Mouse (Mus musculus) intestine, postnatal 0 days (tissue): ENCODE results near the gene Kcnma1. TPM values are rescaled to one million over a fixed set of nuclear protein-coding genes. Genes with fewer than 3 reads are reported as not detected.

ENCODE experiments used
- ATAC-seq: fragments of 200-750 bp; cut with Nextera tagmentation; 2 replicates; pipeline ENCODE4 v1.8.0; 2017; ENCODE audit warnings: mild to moderate bottlenecking, moderate TSS enrichment, moderate library complexity
- H3K27ac ChIP-seq: fragments of 300-500 bp; sonication (generic); 2 replicates; pipeline ENCODE4 v1.5.1; 2014; ENCODE audit warnings: mild to moderate bottlenecking, low read depth, low read length, moderate library complexity
- H3K27me3 ChIP-seq: fragments of 300-500 bp; sonication (generic); replicated peaks from 2 replicates; pipeline ENCODE4 v1.6.1; 2014; ENCODE audit warnings: low read length, mixed read lengths; ENCODE audit not compliant: control insufficient read depth, insufficient read depth
- H3K36me3 ChIP-seq: fragments of 300-500 bp; sonication (generic); 2 replicates; pipeline ENCODE4 v1.6.1; 2014; ENCODE audit warnings: mild to moderate bottlenecking, moderate library complexity; ENCODE audit not compliant: control insufficient read depth, insufficient read depth
- H3K4me1 ChIP-seq: fragments of 300-500 bp; sonication (generic); replicated peaks from 2 replicates; pipeline ENCODE4 v1.6.1; 2014; ENCODE audit warnings: antibody characterized with exemption, low read length, mixed read lengths; ENCODE audit not compliant: control insufficient read depth, insufficient read depth
- H3K4me2 ChIP-seq: fragments of 300-500 bp; sonication (generic); replicated peaks from 2 replicates; pipeline ENCODE4 v1.6.1; 2014; ENCODE audit warnings: low read depth, mild to moderate bottlenecking, moderate library complexity
- H3K4me3 ChIP-seq: fragments of 300-500 bp; sonication (generic); 2 replicates; pipeline ENCODE4 v1.5.1; 2014; ENCODE audit warnings: low read depth, low read length
- H3K9ac ChIP-seq: fragments of 300-500 bp; sonication (generic); 2 replicates; pipeline ENCODE4 v1.6.1; 2014; ENCODE audit warnings: mild to moderate bottlenecking, low read depth, low read length
- H3K9me3 ChIP-seq: fragments of 300-500 bp; sonication (generic); 2 replicates; pipeline ENCODE4 v1.6.1; 2016; ENCODE audit warnings: mixed run types; ENCODE audit not compliant: control insufficient read depth
- CTCF ChIP-seq: sonication (generic); IDR thresholded peaks from 2 replicates; pipeline ENCODE4 v1.5.1; 2016; ENCODE audit warnings: low read depth, mild to moderate bottlenecking, control low read depth, antibody characterized with exemption, moderate library complexity
- WGBS: fragments of 180-500 bp; shearing (Covaris S2); extraction: QIAGEN DNeasy Blood & Tissue Kit; methylation state at CpG from one replicate; pipeline ENCODE4 v1.1.7; 2014; 5-methylcytosine and 5-hydroxymethylcytosine counted together
- polyA plus RNA-seq: library from polyadenylated mRNA; unstranded; fragments of >200 nt; fragmentation: Nextera tagmentation; extraction: Ambion mirVana; gene quantifications from 2 replicates; pipeline ENCODE4 v1.2.1, GENCODE M21; 2015

The Kcnma1 gene
- polyA plus RNA-seq, 1 experiment from 2014 or later = 6.7 TPM

GRCm38 (mm10) chr14:24032876-24033389, 18.6 kb upstream of the Kcnma1 start:
- no peak overlapping the region for H3K4me3 ChIP-seq
- 87% methylated on average over 7 of the region's 7 CpGs for WGBS
- no peaks in the 10 kb centered on the region for H3K27me3 ChIP-seq

GRCm38 (mm10) chr14:24032201-24032600, 17.9 kb upstream of the Kcnma1 start:
- Histone ChIP-seq H3K27ac (no peak overlapping the region), H3K36me3 (no peaks in the 10 kb centered on the region), H3K9ac (no peak overlapping the region), H3K27me3 (no peaks in the 10 kb centered on the region), H3K4me1 (no peaks in the 10 kb centered on the region), H3K4me2 (no peak overlapping the region), H3K4me3 (no peak overlapping the region), H3K9me3 (no peaks in the 10 kb centered on the region)
- 72% methylated on average over 3 of the region's 3 CpGs for WGBS
- no peak for TF ChIP-seq CTCF
- ATAC-seq = no peak

More at GRCm38 (mm10) chr14:24032876-24033389, 18.6 kb upstream of the Kcnma1 start:
- H3K4me1 ChIP-seq = no peaks in the 10 kb centered on the region
- H3K4me2 ChIP-seq = no peak overlapping the region
- H3K9me3 ChIP-seq = no peaks in the 10 kb centered on the region
- no peak for ATAC-seq
- H3K27ac ChIP-seq = no peak overlapping the region
- H3K36me3 ChIP-seq = no peaks in the 10 kb centered on the region
- TF ChIP-seq CTCF = no peak
- H3K9ac ChIP-seq = no peak overlapping the region

GRCm38 (mm10) chr14:24020718-24021117, 6.4 kb upstream of the Kcnma1 start:
- H3K27ac ChIP-seq = no peak overlapping the region
- no peaks in the 10 kb centered on the region for H3K36me3 ChIP-seq
- no peaks in the 10 kb centered on the region for H3K9me3 ChIP-seq
- no peak overlapping the region for H3K9ac ChIP-seq
- no peak for TF ChIP-seq CTCF
- no peak for ATAC-seq
- H3K27me3 ChIP-seq = no peaks in the 10 kb centered on the region
- H3K4me3 ChIP-seq = no peak overlapping the region
- no peaks in the 10 kb centered on the region for H3K4me1 ChIP-seq
- 76% methylated on average over 4 of the region's 4 CpGs for WGBS
- H3K4me2 ChIP-seq = no peak overlapping the region

- WGBS = 74% methylated on average over 1 of the region's 1 CpGs
- Histone ChIP-seq H3K4me1 (no peaks in the 10 kb centered on the region), H3K9ac (no peak overlapping the region), H3K27ac (no peak overlapping the region), H3K27me3 (peaks cover 19% of the 10 kb centered on the region), H3K36me3 (no peaks in the 10 kb centered on the region), H3K4me3 (no peak overlapping the region), H3K9me3 (no peaks in the 10 kb centered on the region), H3K4me2 (no peak overlapping the region)
- TF ChIP-seq CTCF = no peak
- ATAC-seq = no peak
Observed at GRCm38 (mm10) chr14:24009978-24010377, 4.3 kb downstream of the Kcnma1 start.

- no peak for ATAC-seq
Observed at GRCm38 (mm10) chr14:24008252-24008651, 6.0 kb downstream of the Kcnma1 start.

GRCm38 (mm10) chr14:24006276-24006675, 8.0 kb downstream of the Kcnma1 start:
- Histone ChIP-seq H3K9ac (no peak overlapping the region), H3K4me3 (no peak overlapping the region), H3K36me3 (no peaks in the 10 kb centered on the region), H3K4me1 (no peaks in the 10 kb centered on the region), H3K4me2 (no peak overlapping the region), H3K27ac (no peak overlapping the region), H3K9me3 (no peaks in the 10 kb centered on the region), H3K27me3 (peaks cover 49% of the 10 kb centered on the region)
- 51% methylated on average over 2 of the region's 2 CpGs for WGBS
- TF ChIP-seq CTCF = no peak
- no peak for ATAC-seq

More at GRCm38 (mm10) chr14:24008252-24008651, 6.0 kb downstream of the Kcnma1 start:
- WGBS = 10% methylated on average over 7 of the region's 7 CpGs
- peak; percentile 97 for TF ChIP-seq CTCF
- Histone ChIP-seq H3K27ac (no peak overlapping the region), H3K4me3 (no peak overlapping the region), H3K36me3 (no peaks in the 10 kb centered on the region), H3K4me2 (no peak overlapping the region), H3K9ac (no peak overlapping the region), H3K27me3 (peaks cover 36% of the 10 kb centered on the region), H3K4me1 (no peaks in the 10 kb centered on the region), H3K9me3 (no peaks in the 10 kb centered on the region)
